Mouse (Mus musculus): ENCODE data around the gene Gstm3.

The Gstm3 gene

GRCm38 (mm10) chr3:107929731-107930130 is 39.4 kb downstream of the Gstm3 start:
- DNase-seq (ENCODE audit: low read depth, low spot score), result no peak

DNA sequence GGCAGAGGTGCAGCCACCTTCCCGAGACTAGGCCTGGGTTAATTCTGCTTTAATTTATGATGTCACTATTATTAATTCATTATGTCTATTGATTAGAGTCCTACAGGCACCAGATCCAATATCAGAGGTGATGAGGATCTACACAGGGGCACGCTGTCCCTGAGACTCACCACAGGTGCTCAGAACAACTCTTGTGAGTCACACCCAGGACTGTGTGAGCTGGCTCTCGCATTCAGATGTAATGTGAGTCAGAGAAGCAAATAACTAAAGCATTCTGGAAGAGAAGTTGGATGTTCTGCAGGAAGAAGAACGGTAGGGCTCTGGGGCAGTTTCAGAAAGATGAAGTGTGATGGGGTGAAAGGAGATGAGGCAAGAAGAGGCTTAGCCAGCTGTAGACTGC is 39.8 kb downstream of the Gstm3 start:
- no peak for DNase-seq (ENCODE audit: low read depth, low spot score)

- no peak for DNase-seq (ENCODE audit: low read depth, low spot score)
These were observed 40.4 kb downstream of the Gstm3 start for GRCm38 (mm10) chr3:107928691-107929090.

- DNase-seq (ENCODE audit: low read depth, low spot score), result no peak
These were observed 41.2 kb downstream of the Gstm3 start for GRCm38 (mm10) chr3:107927841-107928240.

DNA sequence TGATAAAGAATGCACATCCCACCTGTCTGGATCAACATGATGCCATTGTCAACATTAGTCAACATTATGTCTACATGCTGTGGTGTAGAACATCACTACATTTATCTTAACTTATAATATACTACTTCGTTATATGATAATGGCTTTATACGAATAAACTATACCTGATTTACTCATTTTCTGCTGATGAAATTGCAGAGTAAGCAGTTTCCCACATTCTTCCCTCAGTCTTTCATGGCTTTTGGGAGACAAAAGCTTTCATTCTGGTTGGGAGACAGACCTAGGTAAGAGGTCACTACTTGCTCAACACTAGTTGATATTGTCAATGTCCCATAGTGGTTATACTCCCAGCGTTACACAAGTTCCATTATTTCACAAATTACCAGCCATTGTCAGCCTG is 43.7 kb downstream of the Gstm3 start:
- no peak for DNase-seq (ENCODE audit: low read depth, low spot score)

DNA sequence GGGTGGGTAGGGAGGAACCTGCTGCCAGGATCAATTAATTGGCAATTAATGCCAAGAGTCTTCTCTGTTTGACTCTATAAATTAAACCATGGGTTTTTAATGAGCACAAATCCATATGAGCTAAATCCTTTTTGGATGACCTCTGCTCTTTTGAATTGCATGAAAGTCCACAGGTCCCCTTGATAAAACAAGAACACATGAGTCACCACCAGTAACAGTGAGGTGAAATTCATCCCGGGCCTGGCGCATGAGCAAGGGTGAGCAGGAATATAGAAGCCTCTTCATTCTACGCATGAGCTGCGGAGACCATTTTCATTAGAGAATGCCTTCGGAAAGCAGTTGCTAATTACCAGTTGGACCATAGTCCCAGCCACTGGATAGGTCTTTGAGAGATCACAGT is 48.7 kb downstream of the Gstm3 start:
- DNase-seq (ENCODE audit: low read depth, low spot score), result no peak

GRCm38 (mm10) chr3:107917783-107918408 is 51.2 kb downstream of the Gstm3 start:
- DNase-seq (ENCODE audit: low read depth, low spot score), result no peak

GRCm38 (mm10) chr3:107917097-107917496 is 52.0 kb downstream of the Gstm3 start:
- DNase-seq (ENCODE audit: low read depth, low spot score), result no peak

GRCm38 (mm10) chr3:107916674-107917073 is 52.4 kb downstream of the Gstm3 start:
- no peak for DNase-seq (ENCODE audit: low read depth, low spot score)
